9 mouse cellular contexts compared by ENCODE assay signal in the genomic region with DNA sequence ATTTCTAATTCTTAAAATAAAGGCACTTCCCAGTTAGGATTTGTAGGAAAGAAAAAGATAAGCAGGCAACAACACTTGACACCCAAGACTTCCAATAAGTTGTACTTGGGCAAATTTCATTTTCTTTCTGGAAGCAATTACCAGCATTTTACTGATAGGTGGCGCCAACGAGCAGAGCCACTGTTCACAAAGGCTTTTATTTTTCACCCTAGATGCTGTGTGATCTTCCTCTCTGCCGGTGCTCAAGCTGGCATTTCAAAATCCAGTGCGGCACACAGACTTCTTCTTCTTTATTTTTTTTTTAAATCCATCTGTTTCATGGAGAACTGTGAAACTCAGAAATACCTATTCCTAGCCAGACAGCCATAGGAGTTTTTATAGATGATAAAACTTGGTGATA.
DNase-seq lines count a peak whose midpoint lies in the region; ATAC-seq and TF ChIP-seq lines count a peak whose summit lies in the region.
"Had no signal": no experiment of that assay in that cellular context is flagged by ENCODE, and none has a peak within 500 bp of the region (broad histone marks: within the 10 kb centered on the region; RNA-seq: fewer than 3 reads in every experiment).

No protein-coding gene starts in this region.

- peak; percentile 86 for TF ChIP-seq RAD21 in CH12.LX (IDR thresholded peaks at IDR 0.05; ENCODE audit: low read depth, low read length)

- no peaks in the 10 kb centered on the region for H3K36me3 ChIP-seq in heart, embryonic 11.5 days (ENCODE audit: control insufficient read depth, insufficient read depth, low read length)
- H3K36me3 ChIP-seq in CH12.LX (replicated peaks in 1 of 2; ENCODE audit: control insufficient read depth in 1 of 2, insufficient read depth in 1 of 2, low read length in 1 of 2), result no peaks in the 10 kb centered on the region
- no peaks in the 10 kb centered on the region for H3K36me3 ChIP-seq in embryonic facial prominence, embryonic 14.5 days (ENCODE audit: control insufficient read depth, insufficient read depth, low read length)
- H3K36me3 ChIP-seq: limb, embryonic 15.5 days had no signal

- no peaks in the 10 kb centered on the region for H3K27me3 ChIP-seq in heart, embryonic 11.5 days (ENCODE audit: control insufficient read depth, insufficient read depth, low read length)
- no peaks in the 10 kb centered on the region for H3K27me3 ChIP-seq in CH12.LX (replicated peaks)
- no peaks in the 10 kb centered on the region for H3K27me3 ChIP-seq in embryonic facial prominence, embryonic 14.5 days (replicated peaks; ENCODE audit: control insufficient read depth, insufficient read depth, low read length)
- H3K27me3 ChIP-seq: limb, embryonic 15.5 days had no signal

- no peak overlapping the region for H3K4me3 ChIP-seq in heart, embryonic 11.5 days (ENCODE audit: low read depth, low read length)
- H3K4me3 ChIP-seq in CH12.LX (replicated peaks in 1 of 3; ENCODE audit: low read depth in 2 of 3, low read length in 2 of 3, poor library complexity in 1 of 3), result no peak overlapping the region
- H3K4me3 ChIP-seq in embryonic facial prominence, embryonic 14.5 days (ENCODE audit: low read depth, low read length), result no peak overlapping the region
- H3K4me3 ChIP-seq: limb, embryonic 15.5 days had no signal

- H3K27ac ChIP-seq in heart, embryonic 11.5 days (ENCODE audit: low read depth, low read length), result no peak overlapping the region
- no peak overlapping the region for H3K27ac ChIP-seq in CH12.LX (ENCODE audit: insufficient read depth, low read depth)
- H3K27ac ChIP-seq in embryonic facial prominence, embryonic 14.5 days (replicated peaks; ENCODE audit: low read depth, low read length), result no peak overlapping the region
- H3K27ac ChIP-seq: limb, embryonic 15.5 days had no signal

- in situ Hi-C loops in CH12.LX (cut with MboI; ENCODE audit: low pct_ligation_motif_present, low pct_unique_long_range_greater_than_20kb, low sequenced_read_pairs), result no loop called here

- H3K9ac ChIP-seq in heart, embryonic 11.5 days (ENCODE audit: low read depth, low read length), result no peak overlapping the region
- no peak overlapping the region for H3K9ac ChIP-seq in CH12.LX (ENCODE audit: insufficient read depth, low read depth)
- no peak overlapping the region for H3K9ac ChIP-seq in embryonic facial prominence, embryonic 14.5 days (ENCODE audit: low read depth, low read length)
- H3K9ac ChIP-seq: limb, embryonic 15.5 days had no signal

- dilution Hi-C loops in CH12.LX (cut with MboI; ENCODE audit: extremely low pct_ligation_motif_present, extremely low pct_unique_long_range_greater_than_20kb, low sequenced_read_pairs), result no loop called here

- TF ChIP-seq POLR2A in CH12.LX (IDR thresholded peaks at IDR 0.05; ENCODE audit: low read depth, low read length), result no peak

- TF ChIP-seq CTCF in CH12.LX (conservative IDR thresholded peaks at IDR 0.05 in 1 of 2, IDR thresholded peaks at IDR 0.05 in 1 of 2; ENCODE audit: low read depth in 2 of 2, low read length in 2 of 2), result peak; percentile 87 to 90

- no peaks in the 10 kb centered on the region for H3K79me2 ChIP-seq in CH12.LX (replicated peaks; ENCODE audit: control insufficient read depth, extremely low read depth, insufficient read depth, poor library complexity, severe bottlenecking)

- H3K9me3 ChIP-seq in heart, embryonic 11.5 days (replicated peaks; ENCODE audit: control insufficient read depth, low read length), result no peaks in the 10 kb centered on the region
- H3K9me3 ChIP-seq in CH12.LX (replicated peaks; ENCODE audit: low read length), result no peaks in the 10 kb centered on the region
- no peaks in the 10 kb centered on the region for H3K9me3 ChIP-seq in embryonic facial prominence, embryonic 14.5 days (ENCODE audit: control insufficient read depth, low read length)
- H3K9me3 ChIP-seq: limb, embryonic 15.5 days had no signal

- TF ChIP-seq EP300 in CH12.LX (IDR thresholded peaks at IDR 0.05; ENCODE audit: low read length), result no peak

- WGBS in heart, embryonic 11.5 days (ENCODE audit: insufficient replicate concordance), result 18% methylated on average over 4 of the region's 4 CpGs
- WGBS in embryonic facial prominence, embryonic 14.5 days, result 13% methylated on average over 4 of the region's 4 CpGs

- intact Hi-C loops in heart, postnatal 10 days (cut with DNase I), result loop anchor here (2.0 to 5.0 kb wide), 3 partner anchors 45 to 299 kb away; no protein-coding TSS in a partner anchor

- peak; percentile 57 to 77 for DNase-seq in heart, postnatal 10 days
- DNase-seq in CH12.LX (ENCODE audit: extremely low read depth), result peak; percentile 69
- peak; percentile 49 to 64 for DNase-seq in adrenal gland, postnatal 36 days
- peak; percentile 49 for DNase-seq in embryonic facial prominence, embryonic 14.5 days (ENCODE audit: low spot score)
- peak; percentile 57 to 82 for DNase-seq in layer of hippocampus, adult 18-20 months (ENCODE audit: low spot score in 2 of 2)
- DNase-seq in lung, postnatal 36 days, result peak; percentile 61
- DNase-seq in thymus, postnatal 36 days, result peak; percentile 12 to 31

- no peak overlapping the region for H3K4me2 ChIP-seq in heart, embryonic 11.5 days
- H3K4me2 ChIP-seq in CH12.LX (ENCODE audit: insufficient read depth, low read depth, poor library complexity, severe bottlenecking), result no peak overlapping the region
- H3K4me2 ChIP-seq in embryonic facial prominence, embryonic 14.5 days (ENCODE audit: low read depth, low read length), result no peak overlapping the region
- H3K4me2 ChIP-seq: limb, embryonic 15.5 days had no signal

- H3K4me1 ChIP-seq in heart, embryonic 11.5 days (ENCODE audit: control insufficient read depth, insufficient read depth, low read length), result no peaks in the 10 kb centered on the region
- no peaks in the 10 kb centered on the region for H3K4me1 ChIP-seq in CH12.LX (ENCODE audit: control insufficient read depth in 1 of 2, insufficient read depth in 2 of 2)
- H3K4me1 ChIP-seq in embryonic facial prominence, embryonic 14.5 days (ENCODE audit: control insufficient read depth, insufficient read depth, low read length), result no peaks in the 10 kb centered on the region
- H3K4me1 ChIP-seq: limb, embryonic 15.5 days had no signal

- ATAC-seq in heart, embryonic 11.5 days (replicated peaks; ENCODE audit: insufficient number of reproducible peaks, low FRiP score, low TSS enrichment), result no peak
- ATAC-seq in embryonic facial prominence, embryonic 14.5 days (ENCODE audit: low read depth), result no peak

TF ChIP-seq in CH12.LX, 34 proteins besides CTCF, POLR2A, EP300 and RAD21:
- no peak for TF ChIP-seq JUN (IDR thresholded peaks at IDR 0.05; ENCODE audit: insufficient read depth, low read depth, low read length)
- peak; percentile 67 for TF ChIP-seq ZC3H11A (IDR thresholded peaks at IDR 0.05; ENCODE audit: low read depth, low read length)
- TF ChIP-seq GABPA (IDR thresholded peaks at IDR 0.05; ENCODE audit: insufficient replicate concordance, low read depth, low read length), result no peak
- peak; percentile 92 for TF ChIP-seq SMC3 (IDR thresholded peaks at IDR 0.05; ENCODE audit: low read depth, low read length)
- TF ChIP-seq MAFK (IDR thresholded peaks at IDR 0.05; ENCODE audit: insufficient replicate concordance, low read length), result no peak
- TF ChIP-seq TBP (conservative IDR thresholded peaks at IDR 0.05; ENCODE audit: low read depth, low read length), result no peak
- TF ChIP-seq USF1 (IDR thresholded peaks at IDR 0.05; ENCODE audit: low read depth, low read length), result no peak
